ENCODE assay signal across 29 mouse cellular contexts in genomic region chr3:65340173-65340951, GRCm38 (mm10). TPM values are rescaled to one million over a fixed set of nuclear protein-coding genes. Genes with fewer than 3 reads are reported as not detected.
DNase-seq lines count a peak whose midpoint lies in the region; ATAC-seq and TF ChIP-seq lines count a peak whose summit lies in the region.
"Had no signal": no experiment of that assay in that cellular context is flagged by ENCODE, and none has a peak within 500 bp of the region (broad histone marks: within the 10 kb centered on the region; RNA-seq: fewer than 3 reads in every experiment).

No protein-coding gene starts in this region.

- no peak overlapping the region for H3K4me2 ChIP-seq in kidney, embryonic 14.5 days (replicated peaks; ENCODE audit: low read depth, low read length)
- H3K4me2 ChIP-seq in midbrain, embryonic 16.5 days (ENCODE audit: low read length): no peak overlapping the region
- H3K4me2 ChIP-seq in midbrain, embryonic 14.5 days (ENCODE audit: low read length): no peak overlapping the region
- H3K4me2 ChIP-seq: embryonic facial prominence, embryonic 12.5 days; embryonic facial prominence, embryonic 15.5 days; heart, embryonic 12.5 days; heart, embryonic 15.5 days; hindbrain, embryonic 14.5 days had no signal

- H3K9ac ChIP-seq in kidney, embryonic 14.5 days (ENCODE audit: low read depth, low read length): no peak overlapping the region
- H3K9ac ChIP-seq in midbrain, embryonic 16.5 days (ENCODE audit: low read depth, low read length): no peak overlapping the region
- H3K9ac ChIP-seq in midbrain, embryonic 14.5 days (replicated peaks; ENCODE audit: low read length): no peak overlapping the region
- H3K9ac ChIP-seq: embryonic facial prominence, embryonic 12.5 days; embryonic facial prominence, embryonic 15.5 days; forebrain, postnatal 0 days; heart, embryonic 12.5 days; heart, embryonic 15.5 days; hindbrain, embryonic 14.5 days had no signal

- intact Hi-C loops in gastrocnemius, adult 2 months (cut with DNase I): no loop called here
- intact Hi-C loops in gastrocnemius, postnatal 14 days (cut with DNase I; ENCODE audit: low total_unique reads): no loop called here

- H3K36me3 ChIP-seq in kidney, embryonic 14.5 days (ENCODE audit: control insufficient read depth, insufficient read depth, low read length): no peaks in the 10 kb centered on the region
- H3K36me3 ChIP-seq in midbrain, embryonic 16.5 days (ENCODE audit: control insufficient read depth, insufficient read depth, low read length): no peaks in the 10 kb centered on the region
- no peaks in the 10 kb centered on the region for H3K36me3 ChIP-seq in midbrain, embryonic 14.5 days (ENCODE audit: control insufficient read depth, insufficient read depth, low read length)
- H3K36me3 ChIP-seq: embryonic facial prominence, embryonic 12.5 days; embryonic facial prominence, embryonic 15.5 days; G1E; heart, embryonic 12.5 days; heart, embryonic 15.5 days had no signal

- H3K27me3 ChIP-seq in kidney, embryonic 14.5 days (ENCODE audit: control insufficient read depth, insufficient read depth, low read length): no peaks in the 10 kb centered on the region
- H3K27me3 ChIP-seq in midbrain, embryonic 16.5 days (ENCODE audit: control insufficient read depth, insufficient read depth, low read depth, low read length): no peaks in the 10 kb centered on the region
- no peaks in the 10 kb centered on the region for H3K27me3 ChIP-seq in midbrain, embryonic 14.5 days (ENCODE audit: control insufficient read depth, insufficient read depth, low read length)
- H3K27me3 ChIP-seq: CH12.LX; embryonic facial prominence, embryonic 12.5 days; embryonic facial prominence, embryonic 15.5 days; heart, embryonic 12.5 days; heart, embryonic 15.5 days; Patski had no signal

- DNase-seq in gastrocnemius, adult 2 months: peak; percentile 53
- DNase-seq in gastrocnemius, postnatal 14 days: no peak
- DNase-seq in kidney, adult 8-10 months: no peak
- no peak for DNase-seq in midbrain, embryonic 14.5 days
- no peak for DNase-seq in adrenal gland, adult 2 months
- DNase-seq: adrenal gland, postnatal 14 days; B cell, adult 2 months; cerebellum, adult 11 months; cerebellum, adult 2 months; cerebellum, adult 9-11 months; cerebellum, postnatal 25 days; forebrain, postnatal 0 days; gastrocnemius, postnatal 10 days; heart, adult 18-20 months; heart, postnatal 14 days; heart, postnatal 4 days had no signal

- WGBS in kidney, embryonic 14.5 days: 48% methylated on average over 5 of the region's 5 CpGs
- 71% methylated on average over 5 of the region's 5 CpGs for WGBS in midbrain, embryonic 16.5 days
- WGBS in midbrain, embryonic 14.5 days: 76% methylated on average over 5 of the region's 5 CpGs

- H3K9me3 ChIP-seq in kidney, embryonic 14.5 days (ENCODE audit: control insufficient read depth, low read length): no peaks in the 10 kb centered on the region
- no peaks in the 10 kb centered on the region for H3K9me3 ChIP-seq in midbrain, embryonic 16.5 days (replicated peaks; ENCODE audit: control insufficient read depth, low read length, poor library complexity, severe bottlenecking)
- H3K9me3 ChIP-seq in midbrain, embryonic 14.5 days (ENCODE audit: control insufficient read depth, low read length): no peaks in the 10 kb centered on the region
- H3K9me3 ChIP-seq: embryonic facial prominence, embryonic 12.5 days; embryonic facial prominence, embryonic 15.5 days; G1E; heart, embryonic 12.5 days; heart, embryonic 15.5 days had no signal

- peaks cover 5% of the 10 kb centered on the region; the same call in 1 of the 2 replicates for H3K4me1 ChIP-seq in kidney, embryonic 14.5 days (ENCODE audit: control insufficient read depth, insufficient read depth, low read length)
- no peaks in the 10 kb centered on the region for H3K4me1 ChIP-seq in midbrain, embryonic 16.5 days (ENCODE audit: control insufficient read depth, insufficient read depth, low read length)
- no peaks in the 10 kb centered on the region for H3K4me1 ChIP-seq in midbrain, embryonic 14.5 days (ENCODE audit: control insufficient read depth, insufficient read depth, low read length)
- H3K4me1 ChIP-seq: heart, embryonic 12.5 days; heart, embryonic 15.5 days had no signal

- H3K4me3 ChIP-seq in gastrocnemius, adult 2 months: no peak overlapping the region
- no peak overlapping the region for H3K4me3 ChIP-seq in kidney, embryonic 14.5 days (ENCODE audit: low read length)
- no peak overlapping the region for H3K4me3 ChIP-seq in midbrain, embryonic 16.5 days (ENCODE audit: low read depth, low read length)
- H3K4me3 ChIP-seq in midbrain, embryonic 14.5 days (replicated peaks; ENCODE audit: low read depth, low read length): no peak overlapping the region
- H3K4me3 ChIP-seq: embryonic facial prominence, embryonic 12.5 days; embryonic facial prominence, embryonic 15.5 days; heart, embryonic 12.5 days; heart, embryonic 15.5 days had no signal

- H3K27ac ChIP-seq in gastrocnemius, adult 2 months: peak overlapping the region; percentile 84
- no peak overlapping the region for H3K27ac ChIP-seq in kidney, embryonic 14.5 days (ENCODE audit: low read depth, low read length)
- no peak overlapping the region for H3K27ac ChIP-seq in midbrain, embryonic 16.5 days (ENCODE audit: low read length)
- no peak overlapping the region for H3K27ac ChIP-seq in midbrain, embryonic 14.5 days (replicated peaks; ENCODE audit: low read depth, low read length)
- H3K27ac ChIP-seq: embryonic facial prominence, embryonic 12.5 days; embryonic facial prominence, embryonic 15.5 days; heart, embryonic 15.5 days; hindbrain, embryonic 14.5 days; hindbrain, postnatal 0 days had no signal

- TF ChIP-seq CTCF in gastrocnemius, adult 2 months (IDR thresholded peaks at IDR 0.05): no peak

- ATAC-seq in kidney, embryonic 14.5 days (ENCODE audit: low FRiP score, low TSS enrichment): 0 out of 2 replicates have a peak, but pooled peaks have one; percentile 43
- ATAC-seq in midbrain, embryonic 16.5 days: peak; percentile 67
- ATAC-seq in midbrain, embryonic 14.5 days (ENCODE audit: low FRiP score, low TSS enrichment): no peak
- ATAC-seq: forebrain, embryonic 14.5 days; forebrain, postnatal 0 days; hindbrain, postnatal 0 days; inflammation-experienced regulatory T-cells, adult 6 months; Patski had no signal

RNA-seq across cellular contexts. Expression of gene Ssr3, which starts 52.1 kb away (rescaled TPM):
- 100 to 1,000 TPM; 135 to 154 TPM for total RNA-seq in gastrocnemius, adult 2 months (2021)
- 100 to 1,000 TPM; 169 to 182 TPM for total RNA-seq in gastrocnemius, postnatal 14 days (2021)
- 250 and 323 TPM in 2 replicates for polyA plus RNA-seq in kidney, embryonic 14.5 days (2014; fragmentation: Nextera tagmentation; extraction: Ambion mirVana)
- 170 and 172 TPM in 2 replicates for polyA plus RNA-seq in midbrain, embryonic 16.5 days (2015; fragmentation: Nextera tagmentation; extraction: Ambion mirVana)
- polyA plus RNA-seq in midbrain, embryonic 14.5 days (2014; fragmentation: Nextera tagmentation; extraction: Ambion mirVana): 169 and 212 TPM in 2 replicates
- 100 to 1,000 TPM; 169 to 179 TPM for total RNA-seq in adrenal gland, adult 2 months (2021)
- polyA plus RNA-seq in adrenal gland, adult 2 months (2012; rRNA removed): 30.4 and 38.5 TPM in 2 replicates
